Mouse (Mus musculus) NIH3T3 (cell line): ENCODE data around the gene Hivep3.
A peak's percentile ranks its signal among the peaks of the same experiment; 100 is the strongest.

Experiments
- DNase-seq: peaks from one replicate; pipeline ENCODE4 v3.0.0-alpha.2; 2012; ENCODE audit warnings: low read depth

The Hivep3 gene

GRCm38 (mm10) chr4:119948922-119949614, 215.5 kb downstream of the Hivep3 start:
- DNase-seq, result no peak

GRCm38 (mm10) chr4:119950181-119950580, 216.6 kb downstream of the Hivep3 start:
- no peak for DNase-seq

- no peak for DNase-seq
Measured at GRCm38 (mm10) chr4:119951081-119951480, 217.5 kb downstream of the Hivep3 start.

GRCm38 (mm10) chr4:119955008-119955407, 221.4 kb downstream of the Hivep3 start:
- peak; percentile 57 for DNase-seq

- no peak for DNase-seq
Measured at GRCm38 (mm10) chr4:119957970-119958369, 224.4 kb downstream of the Hivep3 start.

GRCm38 (mm10) chr4:119959293-119959692, 225.7 kb downstream of the Hivep3 start:
- DNase-seq, result no peak

GRCm38 (mm10) chr4:119959873-119960272, 226.3 kb downstream of the Hivep3 start:
- no peak for DNase-seq

GRCm38 (mm10) chr4:119960523-119960922, 226.9 kb downstream of the Hivep3 start:
- no peak for DNase-seq

- DNase-seq, result no peak
Measured at GRCm38 (mm10) chr4:119961164-119961563, 227.6 kb downstream of the Hivep3 start.

- no peak for DNase-seq
Measured at GRCm38 (mm10) chr4:119962066-119962465, 228.5 kb downstream of the Hivep3 start.

GRCm38 (mm10) chr4:119966105-119967072, 232.8 kb downstream of the Hivep3 start:
- peak; percentile 64 for DNase-seq

GRCm38 (mm10) chr4:119967073-119967608, 233.6 kb downstream of the Hivep3 start:
- no peak for DNase-seq

- no peak for DNase-seq
Measured at GRCm38 (mm10) chr4:119967636-119968035, 234.1 kb downstream of the Hivep3 start.

- DNase-seq, result peak; percentile 95
Measured at GRCm38 (mm10) chr4:119968071-119968470, 234.5 kb downstream of the Hivep3 start.

- DNase-seq, result no peak
Measured at GRCm38 (mm10) chr4:119968887-119969286, 235.3 kb downstream of the Hivep3 start.

- no peak for DNase-seq
Measured at GRCm38 (mm10) chr4:119970166-119970565, 236.6 kb downstream of the Hivep3 start.

- DNase-seq, result peak; percentile 61
Measured at GRCm38 (mm10) chr4:119972375-119972774, 238.8 kb downstream of the Hivep3 start.

GRCm38 (mm10) chr4:119973729-119974605, 240.4 kb downstream of the Hivep3 start:
- peak; percentile 49 for DNase-seq

GRCm38 (mm10) chr4:119975242-119975641, 241.7 kb downstream of the Hivep3 start:
- no peak for DNase-seq

GRCm38 (mm10) chr4:119975822-119976221, 242.2 kb downstream of the Hivep3 start:
- no peak for DNase-seq

GRCm38 (mm10) chr4:119976428-119977168, 243.0 kb downstream of the Hivep3 start:
- DNase-seq, result no peak
